Mouse (Mus musculus) mouse trophoblast stem cell (cell line): ENCODE results near the gene Gbf1.

Source experiments
- in situ Hi-C, 2 experiments: fragments of 300-500 bp; cut with MseI, MboI; formaldehyde crosslinking; loops; 2 replicates in 1 of 2; 3 replicates in 1 of 2; pipeline ENCODE4 v1.15.1; 2025

The Gbf1 gene

GRCm38 (mm10) chr19:46223118-46223517, 70.8 kb downstream of the Gbf1 start:
- in situ Hi-C loops, result no loop called here

DNA sequence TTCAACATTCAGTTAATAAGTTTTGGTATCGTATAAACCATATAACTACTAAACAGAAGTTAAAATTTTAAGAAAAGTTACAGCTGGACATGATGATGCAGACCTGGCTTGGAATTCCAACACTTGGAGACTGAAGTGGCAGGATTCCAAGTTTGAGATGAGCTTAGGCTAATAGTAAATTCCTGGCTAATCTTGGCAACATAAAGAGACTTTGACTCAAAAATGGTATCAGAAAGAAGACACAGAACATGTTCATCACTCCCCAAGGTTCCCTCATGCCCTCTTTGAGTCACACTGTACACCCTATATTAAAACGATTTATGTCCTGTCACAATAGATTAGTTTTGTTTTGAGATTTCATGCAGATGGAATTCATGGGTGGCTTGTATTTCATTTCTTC, 72.6 kb downstream of the Gbf1 start:
- in situ Hi-C loops, result no loop called here

DNA sequence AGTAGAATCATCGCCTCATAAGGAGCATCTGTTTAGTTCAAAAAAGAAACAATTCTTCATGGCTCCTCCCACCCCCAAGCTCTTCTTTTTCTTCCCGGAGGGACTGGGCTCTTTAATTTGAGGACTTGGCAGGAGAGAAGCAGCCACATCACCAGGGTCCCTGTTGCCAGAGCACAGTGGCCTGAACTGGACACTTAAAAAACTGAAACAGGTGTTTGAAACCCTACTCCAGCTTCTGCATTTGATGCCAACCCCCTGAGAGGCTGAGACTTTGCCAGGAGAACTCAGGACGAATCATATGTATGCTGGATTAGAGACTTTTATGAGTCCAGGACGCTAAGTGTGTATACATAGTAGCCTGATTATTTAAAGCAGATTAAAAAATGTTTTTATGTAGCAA, 73.2 kb downstream of the Gbf1 start:
- in situ Hi-C loops, result no loop called here

DNA sequence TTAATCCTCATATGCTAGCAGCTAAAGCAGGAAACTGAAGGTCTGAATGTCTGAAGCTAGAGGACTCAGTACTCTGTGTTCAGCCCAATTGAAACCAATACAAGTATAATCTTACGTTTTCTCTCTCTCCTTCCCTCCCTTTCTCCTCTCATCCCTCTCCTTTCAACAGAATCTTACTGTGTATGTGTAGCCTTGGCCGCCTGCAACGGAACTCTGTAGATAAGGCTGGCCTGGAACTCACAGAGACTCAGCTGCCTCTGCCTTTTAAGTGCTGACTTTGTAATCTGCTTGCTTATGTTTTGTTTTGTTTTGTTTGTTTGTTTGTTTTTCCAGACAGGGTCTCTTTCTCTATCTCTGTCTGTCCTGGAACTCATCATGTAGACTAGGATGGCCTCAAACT, 74.0 kb downstream of the Gbf1 start:
- in situ Hi-C loops, result no loop called here

DNA sequence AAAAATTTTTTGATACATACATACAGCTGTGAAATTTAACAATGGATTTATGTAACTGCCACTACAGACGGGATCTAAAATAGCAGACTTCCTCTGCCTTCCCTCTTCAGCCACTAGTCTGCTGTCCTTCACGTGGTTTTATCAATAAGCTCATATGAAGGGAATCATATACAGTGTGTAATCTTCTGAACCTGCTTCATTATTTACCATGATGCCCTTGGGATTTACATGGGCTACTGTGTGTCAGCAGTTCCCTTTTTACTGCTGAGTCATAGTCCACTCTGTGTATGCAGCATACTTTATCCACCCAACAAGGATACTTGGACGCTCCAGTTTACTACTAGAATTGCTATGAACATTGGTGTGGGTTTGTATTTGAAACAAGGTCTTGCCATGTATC, 75.0 kb downstream of the Gbf1 start:
- in situ Hi-C loops, result no loop called here

DNA sequence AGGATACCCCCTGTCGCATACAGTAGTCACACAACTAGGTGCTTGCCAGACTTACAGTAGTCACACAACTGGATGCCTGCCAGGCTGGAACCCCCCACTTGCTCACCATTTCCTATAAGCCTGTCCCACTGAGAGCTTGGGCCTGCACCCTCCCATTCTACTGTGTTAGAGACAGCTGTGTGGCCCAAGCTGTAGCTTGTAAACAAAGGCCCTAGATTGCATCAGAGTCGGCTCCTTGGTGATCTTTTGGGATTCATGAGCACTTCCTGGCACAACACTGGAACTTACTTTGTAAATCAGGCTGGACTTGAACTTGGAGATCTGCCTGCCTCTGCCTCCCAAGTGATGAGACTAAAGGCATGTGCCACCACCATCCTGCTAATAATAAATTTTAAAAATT, 82.1 kb downstream of the Gbf1 start:
- in situ Hi-C loops, result no loop called here

- in situ Hi-C loops, result no loop called here
These were observed 84.3 kb downstream of the Gbf1 start for GRCm38 (mm10) chr19:46236658-46237057.

DNA sequence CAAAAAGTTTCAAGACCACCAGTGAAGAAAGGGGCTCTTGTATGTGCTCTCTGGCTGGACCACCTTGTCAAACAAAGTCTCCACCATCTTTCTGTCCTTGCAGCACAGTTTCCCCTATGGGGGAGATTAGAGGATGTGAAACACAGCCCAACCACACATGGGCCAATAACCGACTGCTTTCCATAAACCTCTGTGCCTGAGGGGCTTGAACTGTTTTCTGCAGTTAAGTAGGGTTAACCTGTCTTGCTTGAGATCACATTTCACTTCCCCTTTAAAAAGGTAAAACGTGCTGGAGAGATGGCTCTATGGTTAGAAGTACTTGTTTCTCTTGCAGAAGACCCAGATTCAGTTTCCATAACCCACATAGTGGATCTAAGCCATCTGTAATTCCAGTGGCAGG, 87.9 kb downstream of the Gbf1 start:
- in situ Hi-C loops, result no loop called here

DNA sequence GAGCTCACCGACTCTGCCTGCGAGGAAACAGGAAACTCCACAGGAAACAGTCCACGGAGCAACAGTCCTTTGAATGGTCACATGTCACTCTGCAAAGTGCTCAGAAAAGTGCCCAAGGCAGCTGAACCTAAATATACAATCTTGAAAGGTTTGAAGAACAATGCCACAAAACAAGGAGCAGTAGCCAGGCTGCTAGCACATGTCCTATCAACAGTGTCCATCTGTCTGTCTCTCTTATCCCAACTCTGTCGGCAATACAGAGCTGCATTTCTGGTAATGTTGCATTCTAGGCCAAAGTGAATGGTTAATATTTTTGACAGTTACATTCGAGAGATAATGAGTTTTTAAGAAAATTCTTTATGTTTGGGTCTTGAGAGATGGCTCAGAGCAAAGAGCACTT, 90.1 kb downstream of the Gbf1 start:
- in situ Hi-C loops, result no loop called here

DNA sequence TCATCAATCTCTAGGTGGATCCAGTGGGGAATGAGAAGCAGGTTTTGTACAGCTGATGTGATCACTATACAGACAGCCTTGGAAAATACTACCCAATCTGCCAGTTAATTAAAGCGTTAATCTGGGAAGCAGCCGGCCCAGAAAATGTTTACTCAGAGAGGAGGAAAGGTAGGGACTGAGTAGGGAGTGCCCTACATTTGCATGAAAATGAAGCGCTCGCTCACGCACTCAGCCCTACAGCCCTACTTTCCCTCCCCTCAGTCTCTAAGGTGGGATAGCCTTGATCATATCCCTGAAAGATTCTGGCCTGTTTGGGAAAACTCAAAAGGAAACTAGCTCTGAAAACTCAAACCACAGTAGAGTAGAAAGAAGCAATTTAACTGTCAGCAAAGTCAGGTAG, 92.3 kb downstream of the Gbf1 start:
- in situ Hi-C loops, result no loop called here

DNA sequence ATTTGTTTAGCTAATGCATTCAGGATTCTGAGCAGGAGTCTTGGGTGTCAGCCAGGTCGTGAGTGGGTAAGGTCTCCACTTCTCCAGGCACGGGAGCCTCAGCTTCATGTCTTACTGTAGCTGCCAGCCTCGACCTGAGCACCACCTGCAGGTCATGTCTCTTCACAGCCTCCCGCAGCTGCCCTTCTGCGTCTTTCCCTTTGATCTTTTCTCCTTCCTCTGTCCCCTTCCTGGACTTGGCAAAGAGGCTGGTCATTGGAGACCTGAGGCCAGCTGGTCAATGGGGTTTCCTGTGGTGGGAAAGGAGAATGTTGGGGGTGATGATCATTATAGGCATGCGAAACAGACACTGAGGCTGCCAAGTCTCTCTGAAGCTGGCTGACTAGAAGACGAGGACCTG, 96.7 kb downstream of the Gbf1 start:
- in situ Hi-C loops, result no loop called here

DNA sequence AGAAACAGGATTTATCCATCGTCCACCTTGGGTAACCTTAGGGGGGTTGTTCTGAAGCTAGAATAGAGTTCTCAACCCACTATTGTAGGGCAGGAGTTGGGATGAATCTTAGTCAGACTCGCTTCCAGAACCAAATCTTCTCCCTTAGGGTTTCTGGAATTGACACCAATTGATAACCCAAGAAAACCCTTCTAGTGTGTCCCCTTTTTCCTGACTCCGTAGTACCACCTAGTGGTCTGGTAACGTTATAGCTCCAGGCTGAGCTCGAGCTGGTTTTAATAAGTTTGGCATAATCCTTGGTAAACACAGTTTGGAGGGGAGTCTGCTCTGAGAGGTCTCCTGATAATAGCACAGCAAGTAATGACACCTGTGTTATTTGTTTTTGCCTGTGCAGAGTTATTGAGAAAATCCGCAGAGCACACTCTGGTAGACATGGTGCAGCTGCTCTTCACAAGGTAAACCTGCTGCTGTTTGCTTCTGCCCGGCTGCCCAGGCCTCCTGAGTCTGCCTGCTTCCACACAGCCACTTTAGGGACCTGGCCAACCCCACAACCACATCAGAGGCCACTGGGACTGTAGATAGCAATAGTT, 101.9 kb downstream of the Gbf1 start:
- in situ Hi-C loops, result loop anchor here (10.0 kb wide), 1 partner anchor 119 kb away; the partner anchor contains the start of gene Elovl3 (in 2 of the 2)

DNA sequence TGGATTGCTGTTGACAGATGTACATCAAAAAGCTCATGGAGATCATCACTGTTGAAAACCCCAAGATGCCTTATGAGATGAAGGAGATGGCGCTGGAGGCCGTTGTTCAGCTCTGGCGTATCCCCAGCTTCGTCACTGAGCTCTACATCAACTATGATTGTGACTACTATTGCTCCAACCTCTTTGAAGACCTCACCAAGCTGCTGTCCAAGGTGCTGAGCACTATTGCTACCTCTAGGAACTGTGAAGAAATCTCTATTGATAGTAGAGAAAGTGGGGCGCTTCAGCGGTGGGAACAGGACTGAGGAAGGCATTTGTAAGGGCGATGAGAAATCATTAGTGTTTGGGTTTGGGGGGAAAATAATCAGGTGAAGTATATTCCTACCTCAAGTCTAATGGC, 112.5 kb downstream of the Gbf1 start:
- in situ Hi-C loops, result no loop called here

- in situ Hi-C loops, result no loop called here
These were observed 123.0 kb downstream of the Gbf1 start for GRCm38 (mm10) chr19:46275307-46275706.

DNA sequence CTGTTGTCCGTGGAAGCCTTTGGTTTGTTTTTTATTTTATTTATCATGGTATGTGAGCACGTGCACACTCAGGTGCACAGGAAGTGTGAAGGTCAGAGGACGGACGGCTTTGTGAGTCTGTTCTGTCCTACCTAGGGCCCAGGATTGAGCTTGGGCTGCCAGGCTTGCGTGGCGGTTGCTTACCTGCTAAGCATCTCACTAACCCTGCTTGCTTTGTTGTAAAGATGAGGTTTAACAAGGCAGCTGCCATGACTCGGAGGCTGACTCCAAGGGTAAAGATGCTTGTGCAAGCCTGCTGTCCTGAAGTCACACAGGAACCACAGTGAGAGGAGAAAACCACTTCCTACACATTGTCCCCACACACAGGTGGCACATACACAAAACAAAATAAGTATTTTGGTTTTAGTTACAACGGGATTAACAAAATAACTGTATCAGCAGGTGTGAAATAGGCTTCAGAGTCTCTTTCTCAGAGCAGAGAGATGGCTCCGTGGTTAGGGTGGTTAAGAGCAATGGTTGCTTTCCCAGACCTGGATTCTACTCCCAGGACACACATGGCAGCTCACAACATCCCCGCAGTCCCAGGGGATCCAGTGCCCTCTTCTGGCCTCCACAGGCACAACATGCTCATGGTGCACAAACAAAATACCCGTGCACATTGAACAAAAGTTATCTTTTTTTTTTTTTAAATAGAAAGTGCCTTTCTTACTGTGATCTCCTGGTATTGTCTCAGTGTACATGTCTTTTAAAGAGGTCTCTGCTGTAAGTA, 130.0 kb downstream of the Gbf1 start:
- in situ Hi-C loops, result no loop called here

DNA sequence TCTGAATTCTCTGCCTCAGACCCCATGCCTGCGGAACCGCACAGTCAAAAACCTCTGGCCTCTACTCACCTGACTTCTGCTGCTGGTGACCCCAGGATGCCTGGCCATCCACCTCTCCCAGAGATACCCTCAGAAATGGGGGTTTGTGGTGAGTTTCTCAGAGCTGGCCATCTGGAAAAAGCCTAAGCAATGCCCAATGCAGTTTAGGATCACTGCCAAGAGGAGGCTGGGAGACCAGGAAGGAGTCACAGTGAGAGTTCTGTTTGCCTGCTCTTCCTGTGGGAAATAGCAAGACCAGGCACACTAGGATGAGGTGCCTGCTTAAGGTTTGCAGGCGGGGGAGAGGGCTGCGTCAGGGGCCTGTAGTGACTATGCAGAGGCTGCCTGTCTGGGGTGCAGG, 132.4 kb downstream of the Gbf1 start:
- in situ Hi-C loops, result no loop called here

- in situ Hi-C loops, result no loop called here
These were observed 133.3 kb downstream of the Gbf1 start for GRCm38 (mm10) chr19:46285631-46286030.

- in situ Hi-C loops, result no loop called here
These were observed 133.7 kb downstream of the Gbf1 start for GRCm38 (mm10) chr19:46286047-46286446.

GRCm38 (mm10) chr19:46286926-46287325, 134.6 kb downstream of the Gbf1 start:
- in situ Hi-C loops, result no loop called here

DNA sequence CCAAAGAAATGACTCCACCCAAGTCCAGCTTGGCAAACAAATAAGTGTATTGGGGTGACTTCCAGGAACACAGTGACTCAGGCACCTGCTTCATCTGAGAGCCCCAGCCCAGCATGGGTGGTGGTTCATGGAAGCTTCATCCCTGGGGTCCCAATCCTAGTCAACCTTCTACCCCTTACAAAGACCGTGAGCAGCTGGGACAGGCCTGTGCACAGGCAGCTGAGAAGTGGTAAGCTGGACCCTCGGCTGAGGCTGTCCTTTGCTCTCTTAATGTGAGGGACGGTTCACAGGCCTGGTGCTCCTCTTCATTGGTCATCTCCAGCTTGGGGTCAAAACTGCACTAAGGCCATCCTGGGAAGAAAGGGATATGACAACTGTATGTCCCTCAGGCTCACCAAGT, 135.3 kb downstream of the Gbf1 start:
- in situ Hi-C loops, result no loop called here

- in situ Hi-C loops, result no loop called here
These were observed 138.3 kb downstream of the Gbf1 start for GRCm38 (mm10) chr19:46290535-46291105.

GRCm38 (mm10) chr19:46296938-46297337, 144.6 kb downstream of the Gbf1 start:
- in situ Hi-C loops, result no loop called here
